Mouse (Mus musculus) neural tube, embryonic 14.5 days (tissue): Measurements from ENCODE around the gene Panx1. TPM values are rescaled to one million over a fixed set of nuclear protein-coding genes. Genes with fewer than 3 reads are reported as not detected.

Experiments
- ATAC-seq: fragments of 200-750 bp; cut with Nextera tagmentation; 2 replicates; pipeline ENCODE4 v1.8.0; 2017; ENCODE audit warnings: low read depth, mild to moderate bottlenecking, moderate TSS enrichment, moderate library complexity
- H3K27ac ChIP-seq: fragments of 300-500 bp; sonication (generic); 2 replicates; pipeline ENCODE4 v1.5.1; 2014; ENCODE audit warnings: low read depth, mild to moderate bottlenecking, control low read depth, low read length, moderate library complexity, mixed read lengths
- H3K27me3 ChIP-seq: fragments of 300-500 bp; sonication (generic); 2 replicates; pipeline ENCODE4 v1.6.1; 2014; ENCODE audit warnings: low read length; ENCODE audit not compliant: control insufficient read depth, insufficient read depth
- H3K36me3 ChIP-seq: fragments of 300-500 bp; sonication (generic); 2 replicates; pipeline ENCODE4 v1.6.1; 2014; ENCODE audit warnings: low read length, mixed read lengths; ENCODE audit not compliant: control insufficient read depth, insufficient read depth
- H3K4me1 ChIP-seq: fragments of 300-500 bp; sonication (generic); 2 replicates; pipeline ENCODE4 v1.6.1; 2014; ENCODE audit warnings: low read length; ENCODE audit not compliant: control insufficient read depth, insufficient read depth
- H3K4me2 ChIP-seq: fragments of 300-500 bp; sonication (generic); 2 replicates; pipeline ENCODE4 v1.6.1; 2014; ENCODE audit warnings: mild to moderate bottlenecking, low read depth, low read length, control low read depth
- H3K4me3 ChIP-seq: fragments of 300-500 bp; sonication (generic); 2 replicates; pipeline ENCODE4 v1.5.1; 2014; ENCODE audit warnings: low read depth, low read length, control low read depth, mixed read lengths
- H3K9ac ChIP-seq: fragments of 300-500 bp; sonication (generic); replicated peaks from 2 replicates; pipeline ENCODE4 v1.6.1; 2014; ENCODE audit warnings: low read depth, mild to moderate bottlenecking, control low read depth, low read length, mixed read lengths
- H3K9me3 ChIP-seq: fragments of 300-500 bp; sonication (generic); 2 replicates; pipeline ENCODE4 v1.6.1; 2016; ENCODE audit warnings: low read length; ENCODE audit not compliant: control insufficient read depth
- WGBS: fragments of 180-500 bp; shearing (Covaris S2); extraction: QIAGEN DNeasy Blood & Tissue Kit; methylation state at CpG from one replicate; pipeline ENCODE4 v1.1.7; 2014; 5-methylcytosine and 5-hydroxymethylcytosine counted together
- polyA plus RNA-seq: library from polyadenylated mRNA; unstranded; fragments of >200 nt; fragmentation: Nextera tagmentation; extraction: Ambion mirVana; gene quantifications from 2 replicates; pipeline ENCODE4 v1.2.1, GENCODE M21; 2014

The Panx1 gene
- polyA plus RNA-seq, 1 experiment from 2014 or later: 211 TPM

DNA sequence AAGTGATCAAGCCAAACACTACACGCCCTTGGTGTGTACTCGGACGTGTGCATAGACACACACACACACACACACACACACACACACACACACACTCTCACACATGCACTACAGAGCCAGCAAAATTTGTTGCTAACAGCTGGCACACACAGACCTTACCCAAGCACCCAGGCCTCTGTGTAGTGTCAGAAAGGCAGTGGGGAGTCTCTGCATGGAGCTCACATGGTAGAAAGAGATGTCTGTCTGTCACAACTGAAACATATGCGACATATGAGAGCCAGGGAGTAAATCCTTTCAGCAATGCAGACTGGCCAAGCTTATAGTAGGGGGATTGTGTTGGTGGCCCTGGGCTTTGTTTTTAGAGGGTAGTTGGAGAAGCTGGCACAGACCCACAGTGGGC, 12.5 kb downstream of the Panx1 start:
- Histone ChIP-seq H3K4me1 (0 out of 2 replicates have a peak, but pooled peaks cover 3% of the 10 kb centered on the region), H3K4me3 (no peak overlapping the region), H3K9me3 (no peaks in the 10 kb centered on the region), H3K27ac (no peak overlapping the region), H3K27me3 (no peaks in the 10 kb centered on the region), H3K36me3 (no peaks in the 10 kb centered on the region), H3K9ac (no peak overlapping the region), H3K4me2 (no peak overlapping the region)
- ATAC-seq: no peak
- WGBS: 92% methylated on average over 4 of the region's 4 CpGs

DNA sequence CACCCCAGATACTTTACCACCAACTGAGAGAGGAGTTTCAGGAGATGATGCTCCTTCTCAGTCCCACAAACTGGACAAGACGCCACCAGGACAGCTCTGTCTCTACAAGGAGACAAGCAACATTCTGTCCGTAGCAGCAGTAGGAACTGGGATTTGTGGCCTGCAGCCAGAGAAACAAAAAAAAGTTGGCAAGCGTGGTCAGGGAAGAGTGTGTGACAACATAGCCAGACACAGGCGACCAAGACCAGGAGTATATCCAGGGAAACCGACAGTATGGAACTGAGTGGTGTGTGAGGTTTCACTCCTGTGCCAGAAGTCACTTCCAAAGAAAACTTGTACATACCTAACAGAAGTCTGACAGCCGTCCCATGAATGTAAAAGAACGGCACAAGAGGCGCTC, 14.5 kb downstream of the Panx1 start:
- WGBS: 84% methylated on average over 8 of the region's 8 CpGs
- Histone ChIP-seq H3K27ac (no peak overlapping the region), H3K4me3 (no peak overlapping the region), H3K9ac (no peak overlapping the region), H3K36me3 (no peaks in the 10 kb centered on the region), H3K4me1 (no peaks in the 10 kb centered on the region), H3K9me3 (no peaks in the 10 kb centered on the region), H3K27me3 (no peaks in the 10 kb centered on the region), H3K4me2 (no peak overlapping the region)
- ATAC-seq: peak; percentile 12; the same call in 1 of the 2 replicates

DNA sequence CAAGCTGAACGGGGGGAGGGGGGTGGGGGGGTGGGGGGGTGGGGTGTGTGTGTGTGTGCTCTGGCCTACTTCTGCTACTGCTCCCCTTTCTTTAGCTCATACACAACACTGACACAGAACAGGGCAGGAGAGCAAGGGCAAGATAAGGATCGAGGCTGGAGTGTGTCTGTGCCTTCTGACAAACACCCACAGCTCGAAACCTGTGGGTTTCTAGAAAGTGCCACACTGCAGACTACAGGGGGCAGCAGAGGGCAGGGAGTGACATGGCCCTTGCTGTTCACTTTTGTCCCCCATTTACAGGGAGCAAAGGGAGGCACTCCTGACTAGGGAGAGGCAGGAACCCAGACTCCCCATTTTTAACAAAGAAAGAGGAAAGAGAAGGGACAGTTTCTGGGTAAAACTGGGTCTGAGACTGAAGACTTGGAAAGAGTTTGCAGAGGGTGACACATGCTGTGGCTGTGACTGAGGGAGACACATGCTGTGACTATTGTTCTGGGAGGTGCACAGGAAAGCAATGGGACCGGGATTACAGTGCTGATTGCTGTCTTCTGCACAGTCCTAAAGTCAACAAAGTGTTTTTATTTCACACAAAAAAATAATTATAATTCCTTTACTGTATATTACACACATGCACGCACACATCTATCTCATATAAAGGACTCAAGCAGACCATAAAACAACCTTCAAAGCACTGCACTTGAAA, 16.1 kb downstream of the Panx1 start:
- Histone ChIP-seq H3K9ac (no peak overlapping the region), H3K4me2 (no peak overlapping the region), H3K4me1 (no peaks in the 10 kb centered on the region), H3K36me3 (no peaks in the 10 kb centered on the region), H3K27ac (no peak overlapping the region), H3K27me3 (no peaks in the 10 kb centered on the region), H3K4me3 (no peak overlapping the region), H3K9me3 (no peaks in the 10 kb centered on the region)
- ATAC-seq: peak; percentile 24; the same call in 1 of the 2 replicates
- 57% methylated on average over 5 of the region's 5 CpGs for WGBS

DNA sequence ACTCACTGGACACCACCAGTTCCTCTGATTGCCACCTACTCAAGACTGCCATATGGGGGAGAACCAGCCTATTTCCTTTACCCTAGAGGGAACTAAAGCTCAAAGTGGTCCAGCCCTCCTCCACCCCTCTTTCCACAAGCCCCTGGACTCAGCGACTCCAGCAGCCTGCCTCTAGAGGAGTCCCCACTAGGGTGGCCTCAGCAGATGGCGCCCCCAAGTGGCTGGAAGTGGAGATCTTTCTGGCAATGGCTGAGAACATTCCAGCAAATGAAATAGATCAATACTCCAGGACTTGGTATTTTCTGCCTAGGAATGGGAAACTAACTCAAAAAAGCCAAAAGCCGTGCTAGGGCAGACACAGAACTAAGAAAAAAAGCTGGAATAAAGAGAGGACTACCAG, 17.6 kb downstream of the Panx1 start:
- H3K27ac ChIP-seq: no peak overlapping the region
- H3K9me3 ChIP-seq: no peaks in the 10 kb centered on the region
- 69% methylated on average over 3 of the region's 3 CpGs for WGBS
- no peak overlapping the region for H3K9ac ChIP-seq
- H3K27me3 ChIP-seq: no peaks in the 10 kb centered on the region
- no peaks in the 10 kb centered on the region for H3K4me1 ChIP-seq
- H3K4me3 ChIP-seq: no peak overlapping the region
- ATAC-seq: no peak
- no peaks in the 10 kb centered on the region for H3K36me3 ChIP-seq
- H3K4me2 ChIP-seq: no peak overlapping the region

DNA sequence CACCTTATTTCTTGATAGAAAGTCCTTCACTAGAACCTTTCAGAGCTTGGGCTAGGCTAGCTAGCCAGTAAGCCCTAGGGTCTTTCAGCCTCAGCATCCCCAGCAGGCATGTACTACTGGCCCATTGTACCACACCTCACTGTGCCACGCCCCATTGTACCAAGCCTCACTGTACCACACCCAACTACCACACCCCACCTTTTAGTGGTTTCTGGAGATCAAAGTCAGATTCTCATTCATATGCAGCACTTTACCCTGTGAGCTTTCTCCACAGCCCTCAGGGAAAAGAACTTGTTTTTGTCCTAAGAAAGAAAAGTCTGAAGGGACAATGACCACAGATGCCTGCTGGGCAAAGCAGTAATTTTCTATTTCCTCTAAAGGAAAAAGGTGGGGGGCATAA, 22.2 kb downstream of the Panx1 start:
- Histone ChIP-seq H3K4me3 (no peak overlapping the region), H3K4me1 (no peaks in the 10 kb centered on the region), H3K9me3 (no peaks in the 10 kb centered on the region), H3K36me3 (peaks cover 6% of the 10 kb centered on the region; the same call in 1 of the 2 replicates), H3K9ac (no peak overlapping the region), H3K27me3 (no peaks in the 10 kb centered on the region), H3K27ac (no peak overlapping the region), H3K4me2 (no peak overlapping the region)
- WGBS: 81% methylated on average over 1 of the region's 1 CpGs
- ATAC-seq: no peak

DNA sequence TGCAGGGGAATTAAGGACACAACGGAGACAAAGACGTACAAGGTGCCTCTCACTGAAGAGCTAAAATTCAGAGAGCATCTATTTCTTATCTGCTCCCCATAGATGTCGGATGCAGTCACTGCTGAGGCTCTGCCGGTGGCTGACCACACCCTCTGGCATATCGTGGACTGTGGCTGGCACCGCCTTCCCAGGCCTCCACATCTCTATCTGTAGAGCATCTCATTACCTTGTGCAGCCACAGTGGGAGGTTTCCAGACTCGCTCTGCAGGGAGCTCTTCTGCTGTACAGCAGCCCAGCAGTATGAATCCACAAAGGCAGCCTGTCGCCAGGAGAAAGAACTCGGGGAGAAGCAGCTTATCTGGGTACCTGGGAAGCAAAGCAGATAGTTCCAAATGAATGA, 24.1 kb downstream of the Panx1 start:
- no peak overlapping the region for H3K4me2 ChIP-seq
- 84% methylated on average over 9 of the region's 9 CpGs for WGBS
- H3K4me3 ChIP-seq: no peak overlapping the region
- H3K9me3 ChIP-seq: no peaks in the 10 kb centered on the region
- no peak for ATAC-seq
- peaks cover 6% of the 10 kb centered on the region; the same call in 1 of the 2 replicates for H3K36me3 ChIP-seq
- no peak overlapping the region for H3K9ac ChIP-seq
- H3K27ac ChIP-seq: no peak overlapping the region
- H3K4me1 ChIP-seq: no peaks in the 10 kb centered on the region
- no peaks in the 10 kb centered on the region for H3K27me3 ChIP-seq

DNA sequence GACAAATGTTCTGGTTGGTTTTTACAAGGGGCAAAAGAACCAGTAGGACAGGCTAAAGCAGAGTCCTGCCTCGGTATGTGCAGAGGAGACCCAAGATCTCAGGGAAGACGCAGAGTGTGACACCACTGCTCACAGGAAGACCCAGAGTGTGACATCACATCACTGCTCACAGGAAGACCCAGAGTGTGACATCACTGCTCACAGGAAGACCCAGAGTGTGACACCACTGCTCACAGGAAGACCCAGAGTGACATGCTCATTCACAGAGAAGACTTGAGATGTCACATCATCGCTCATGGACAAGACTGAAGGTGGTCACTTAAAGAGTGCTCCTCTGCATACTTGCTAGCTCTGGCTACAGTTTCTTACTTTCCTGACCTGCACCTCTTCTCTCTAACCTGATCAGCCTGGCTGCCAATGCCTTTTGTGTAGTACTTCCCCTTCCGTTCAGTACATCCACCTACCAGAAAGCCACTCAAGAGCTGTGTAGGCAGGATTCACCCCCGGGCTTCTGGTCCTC, 24.7 kb downstream of the Panx1 start:
- Histone ChIP-seq H3K4me2 (no peak overlapping the region), H3K27me3 (no peaks in the 10 kb centered on the region)
- 97% methylated on average over 5 of the region's 5 CpGs for WGBS

DNA sequence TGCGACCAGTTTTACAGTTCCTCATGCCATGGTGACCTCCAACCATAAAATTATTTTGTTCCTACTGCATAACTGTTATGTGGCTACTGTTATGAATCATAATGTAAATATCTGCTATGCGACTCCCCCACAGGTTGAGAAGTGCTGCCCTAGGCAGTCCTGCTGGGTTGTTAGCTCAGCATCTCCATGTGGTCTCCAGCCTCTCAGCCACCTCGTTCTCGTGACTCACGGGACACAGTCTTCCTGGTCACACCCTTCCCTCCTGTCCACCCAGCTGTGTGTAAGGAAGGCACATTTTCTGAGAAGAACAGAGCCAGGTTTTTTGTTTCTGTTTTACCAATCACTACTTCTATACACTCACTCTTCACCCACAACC, 26.5 kb downstream of the Panx1 start:
- no peak for ATAC-seq
- Histone ChIP-seq H3K27me3 (no peaks in the 10 kb centered on the region), H3K36me3 (peaks cover 6% of the 10 kb centered on the region; the same call in 1 of the 2 replicates), H3K27ac (no peak overlapping the region), H3K9me3 (no peaks in the 10 kb centered on the region), H3K4me3 (no peak overlapping the region), H3K4me2 (no peak overlapping the region), H3K4me1 (no peaks in the 10 kb centered on the region), H3K9ac (no peak overlapping the region)
- WGBS: 90% methylated on average over 5 of the region's 5 CpGs

More for the DNA sequence above, 24.7 kb downstream of the Panx1 start:
- H3K27ac ChIP-seq: no peak overlapping the region
- no peak overlapping the region for H3K9ac ChIP-seq
- H3K9me3 ChIP-seq: no peaks in the 10 kb centered on the region
- no peak for ATAC-seq
- H3K36me3 ChIP-seq: peaks cover 6% of the 10 kb centered on the region; the same call in 1 of the 2 replicates
- H3K4me1 ChIP-seq: no peaks in the 10 kb centered on the region
- no peak overlapping the region for H3K4me3 ChIP-seq

DNA sequence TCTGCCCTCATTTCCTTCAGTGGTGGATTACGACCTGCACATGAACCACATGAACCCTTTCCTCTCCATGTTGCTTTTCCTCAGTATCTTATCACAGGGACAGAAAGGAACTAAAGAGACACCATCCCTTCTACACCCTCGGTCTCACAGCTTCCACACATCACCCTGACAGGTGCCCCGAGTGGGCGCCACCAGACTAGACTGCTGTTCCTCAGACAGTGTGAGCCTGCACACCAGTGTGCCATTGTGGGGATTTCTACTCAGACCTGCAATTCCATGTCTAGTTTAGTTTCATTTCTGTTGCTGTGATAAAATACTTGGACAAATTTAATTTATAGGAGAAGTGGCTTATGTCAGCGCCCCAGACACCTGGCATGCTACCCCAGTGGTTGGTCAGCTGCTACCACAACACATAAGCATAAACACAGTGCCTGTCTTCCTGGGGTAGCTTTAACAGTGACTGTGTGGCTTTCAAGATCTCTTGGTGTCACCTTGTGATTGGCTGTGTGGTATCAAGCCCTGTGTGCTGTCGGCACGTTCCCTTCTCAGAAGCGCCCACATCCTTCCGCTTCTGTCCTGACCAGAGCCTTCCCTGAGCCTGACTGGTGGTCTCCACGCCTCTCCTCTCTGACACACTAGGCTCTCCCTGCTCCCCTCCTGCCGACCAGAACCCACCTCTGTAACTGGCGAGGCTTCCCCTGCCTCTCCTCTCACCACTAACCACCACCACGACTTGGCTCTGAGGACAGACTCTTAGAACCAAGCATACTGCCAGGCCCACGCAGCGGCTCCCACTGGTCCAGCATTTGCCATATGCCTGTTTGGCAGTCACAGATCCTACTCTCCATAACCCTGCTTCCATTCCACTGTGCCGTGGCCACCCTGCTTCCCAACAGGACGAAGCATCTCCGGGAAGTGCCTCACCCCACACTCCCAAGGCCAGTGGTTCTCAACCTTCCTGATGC, 27.2 kb downstream of the Panx1 start:
- Histone ChIP-seq H3K4me2 (no peak overlapping the region), H3K4me1 (no peaks in the 10 kb centered on the region), H3K4me3 (no peak overlapping the region), H3K36me3 (peaks cover 6% of the 10 kb centered on the region; the same call in 1 of the 2 replicates), H3K9me3 (no peaks in the 10 kb centered on the region), H3K27me3 (no peaks in the 10 kb centered on the region), H3K9ac (no peak overlapping the region), H3K27ac (no peak overlapping the region)
- WGBS: 88% methylated on average over 18 of the region's 18 CpGs
- no peak for ATAC-seq
